Mouse (Mus musculus) liver, postnatal 0 days (tissue): ENCODE measurements around the gene Fzr1.

Source experiments
- CTCF ChIP-seq: sonication (generic); IDR thresholded peaks from 2 replicates; pipeline ENCODE4 v1.5.1; 2016; ENCODE audit warnings: antibody characterized with exemption, low read depth
- EP300 ChIP-seq: IDR thresholded peaks from 2 replicates; pipeline ENCODE4 v1.6.1; 2016; ENCODE audit warnings: antibody characterized with exemption, low read depth, mild to moderate bottlenecking

DNA sequence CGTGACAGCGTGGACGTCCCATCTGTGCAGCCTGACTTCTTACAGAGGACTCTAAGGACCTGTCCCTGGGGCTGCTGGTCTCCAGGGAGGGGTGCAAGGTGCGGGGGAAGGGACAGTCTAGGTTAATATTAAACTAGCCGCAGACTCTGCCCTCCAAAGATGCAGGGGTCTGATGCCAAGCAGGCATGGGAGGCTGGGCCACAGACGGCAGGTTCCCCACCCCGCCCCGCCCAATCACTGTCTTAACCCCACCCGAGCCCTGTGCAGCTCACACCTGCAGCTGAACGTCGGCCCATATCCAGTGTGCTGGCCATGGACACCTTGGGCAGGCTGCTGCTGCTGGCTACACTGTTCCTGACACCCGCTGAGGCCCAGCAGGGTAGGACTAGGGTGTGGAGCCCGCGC lies 14.5 kb upstream of the Fzr1 start, which contains the start of gene Smim24:
- TF ChIP-seq CTCF = no peak
- TF ChIP-seq EP300 = no peak
